Mouse (Mus musculus) left cerebral cortex, postnatal 10 days (tissue): Measurements from ENCODE around the gene Rpl13a. TPM values are rescaled to one million over a fixed set of nuclear protein-coding genes. Genes with fewer than 3 reads are reported as not detected.
A peak's percentile ranks its signal among the peaks of the same experiment; 100 is the strongest.
"Not testable (repeated sequence)": the region's sequence is repeated elsewhere in the genome, so short reads cannot be mapped to it uniquely, and the experiment has no call there.

Source experiments
- DNase-seq, 2 experiments: peaks; one replicate each; pipeline ENCODE4 v3.0.0; 2021 to 2022; ENCODE audit warnings: low spot score in 2 of 2, mixed read lengths in 1 of 2; ENCODE audit errors: extremely low spot score in 1 of 2
- intact Hi-C: fragments of 180-260 bp; cut with DNase I; formaldehyde crosslinking; loops from one replicate; pipeline ENCODE4 v1.15.1; 2025
- total RNA-seq, 2 experiments: library from RNA; stranded (reverse); gene quantifications; 2 replicates each; pipeline ENCODE4 v1.2.3; 2021

Rpl13a gene
- total RNA-seq, 2 experiments from 2014 or later: 739 TPM

- peak; percentile 99 for DNase-seq
- intact Hi-C loops: loop anchor here (5.0 kb wide), 1 partner anchor 42 kb away; no protein-coding TSS in a partner anchor
These were observed 4.1 kb downstream of the Rpl13a start, which contains the start of gene Rps11 for GRCm38 (mm10) chr7:45124224-45125143. TSS of gene Rps11 (minus strand) at chr7:45124439.

GRCm38 (mm10) chr7:45123186-45123570 lies 5.4 kb downstream of the Rpl13a start:
- intact Hi-C loops: no loop called here
- peak in 1 of 2 experiments; percentile 72 for DNase-seq

- intact Hi-C loops: no loop called here
- DNase-seq: no peak
These were observed 5.9 kb downstream of the Rpl13a start for GRCm38 (mm10) chr7:45122561-45123185.

GRCm38 (mm10) chr7:45121966-45122365 lies 6.6 kb downstream of the Rpl13a start:
- intact Hi-C loops: no loop called here

DNA sequence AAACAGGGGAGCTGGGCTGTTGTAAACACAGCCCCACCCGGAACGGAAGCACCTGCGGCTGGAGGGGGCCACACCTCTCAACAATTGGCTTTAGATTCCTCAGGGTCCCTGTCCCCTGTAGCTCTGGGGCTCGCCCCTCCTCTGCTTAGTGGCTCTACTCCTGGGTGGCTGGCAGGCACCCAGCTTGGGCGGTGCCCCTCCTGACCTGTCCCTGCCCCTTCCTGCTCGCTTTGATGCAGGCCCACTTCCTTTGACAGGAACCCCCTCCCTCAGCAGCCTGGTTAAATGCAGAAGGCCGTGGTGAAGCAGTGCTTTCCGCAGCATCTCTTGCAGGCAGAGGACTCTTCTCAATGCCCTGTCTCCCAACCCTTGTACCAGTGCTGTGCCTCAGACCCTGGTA lies 7.2 kb downstream of the Rpl13a start:
- intact Hi-C loops: no loop called here
- peak in 1 of 2 experiments; percentile 89 for DNase-seq

More at GRCm38 (mm10) chr7:45121966-45122365, 6.6 kb downstream of the Rpl13a start:
- no peak for DNase-seq

DNA sequence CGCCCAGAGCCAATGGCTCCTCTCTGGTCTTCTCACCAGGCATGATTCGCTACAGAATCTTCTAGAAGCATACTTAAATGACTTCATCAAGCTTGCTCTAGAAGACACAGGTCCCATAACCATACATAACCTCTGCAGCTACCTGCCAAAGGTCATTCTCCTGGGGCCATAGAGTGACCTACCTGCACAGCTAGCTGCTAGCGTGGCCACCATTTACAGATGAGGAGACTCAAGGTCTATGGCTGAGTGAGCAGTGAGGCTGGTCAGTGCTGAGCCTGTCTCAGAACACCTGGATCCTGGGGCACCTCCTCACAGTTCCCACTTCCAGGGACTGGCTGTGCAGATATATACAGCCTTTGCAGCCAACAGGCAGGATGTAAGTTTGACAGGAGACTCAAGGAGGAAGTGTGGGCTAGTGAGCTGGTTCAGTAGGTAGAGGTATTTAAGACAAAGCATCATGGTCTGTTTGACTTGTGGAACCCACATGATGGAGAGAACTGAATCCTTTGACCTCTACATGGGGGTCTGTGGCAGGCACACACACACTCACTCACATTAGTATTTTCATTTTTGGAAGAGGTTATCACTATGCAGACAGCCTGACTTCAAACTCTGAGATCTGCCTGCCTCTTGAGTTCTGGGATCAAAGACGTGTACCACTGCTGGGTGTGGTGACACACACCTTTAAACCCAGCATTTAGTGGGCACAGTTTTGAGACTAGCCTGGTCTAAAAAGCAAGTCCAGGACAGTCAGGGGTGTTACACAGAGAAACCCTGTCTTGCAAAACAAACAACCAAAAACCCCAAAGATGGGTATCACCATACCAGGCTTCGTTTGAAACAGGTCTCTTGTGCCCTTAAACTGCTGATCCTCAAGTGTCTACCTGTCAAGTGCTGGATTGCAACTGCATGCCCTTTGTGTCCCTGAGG lies 8.5 kb downstream of the Rpl13a start:
- DNase-seq: no peak
- intact Hi-C loops: no loop called here

DNA sequence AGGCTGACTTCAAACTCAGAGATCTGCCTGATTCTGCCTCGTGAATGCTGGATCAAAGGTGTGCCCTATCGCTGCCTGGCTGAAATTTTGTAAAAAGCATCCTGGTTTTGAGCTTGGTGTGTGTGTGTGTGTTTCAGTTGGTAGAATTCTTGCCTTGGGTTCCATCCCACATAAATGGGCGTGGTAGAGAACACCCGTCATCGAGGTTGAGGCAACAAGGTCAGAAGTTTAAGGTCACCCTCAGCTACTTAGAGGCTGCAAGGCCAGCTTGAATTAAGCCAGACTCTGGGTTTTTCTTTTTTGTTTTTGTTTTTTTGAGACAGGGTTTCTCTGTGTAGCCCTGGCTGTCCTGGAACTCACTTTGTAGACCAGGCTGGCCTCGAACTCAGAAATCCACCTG lies 10.2 kb downstream of the Rpl13a start:
- intact Hi-C loops: no loop called here

DNA sequence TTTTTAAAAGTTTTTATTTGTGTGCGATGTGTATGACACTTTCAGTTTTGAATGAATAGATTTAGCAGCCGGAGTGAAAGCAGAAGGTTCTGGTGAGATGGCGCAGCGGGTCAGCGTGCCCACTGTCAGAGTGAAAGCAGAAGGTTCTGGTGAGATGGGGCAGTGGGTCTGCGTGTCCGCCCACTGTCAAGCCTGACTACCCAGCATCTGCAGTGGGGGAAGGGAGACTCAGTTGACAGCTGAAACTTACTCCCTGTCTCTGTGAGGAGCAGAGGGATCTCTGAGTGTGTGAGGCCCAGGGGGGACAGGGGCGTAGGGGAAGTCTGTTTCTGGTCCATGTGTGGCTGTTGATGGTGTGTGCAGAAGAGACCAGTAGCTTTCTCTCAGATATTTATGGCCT lies 11.0 kb downstream of the Rpl13a start:
- no peak for DNase-seq
- intact Hi-C loops: no loop called here

More for the DNA sequence above, 10.2 kb downstream of the Rpl13a start:
- no peak for DNase-seq

DNA sequence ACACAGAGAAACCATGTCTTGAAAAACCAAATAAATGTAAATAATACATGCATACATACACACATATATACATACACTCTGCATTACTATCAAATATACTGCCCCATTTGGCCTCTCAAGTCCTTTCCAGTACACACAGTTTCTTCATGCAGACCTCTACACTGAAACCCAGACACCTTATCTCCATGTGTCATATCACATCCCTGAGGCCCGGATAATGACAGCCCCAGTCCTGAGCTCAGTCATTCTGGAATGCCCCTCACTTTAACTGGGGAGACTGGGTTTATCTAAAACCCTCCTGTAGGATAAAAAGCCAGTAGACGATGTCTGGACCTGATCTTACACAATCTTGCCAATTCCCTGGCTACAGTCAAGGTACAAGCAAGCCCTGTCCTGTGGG lies 15.1 kb downstream of the Rpl13a start:
- no peak for DNase-seq
- intact Hi-C loops: no loop called here

DNA sequence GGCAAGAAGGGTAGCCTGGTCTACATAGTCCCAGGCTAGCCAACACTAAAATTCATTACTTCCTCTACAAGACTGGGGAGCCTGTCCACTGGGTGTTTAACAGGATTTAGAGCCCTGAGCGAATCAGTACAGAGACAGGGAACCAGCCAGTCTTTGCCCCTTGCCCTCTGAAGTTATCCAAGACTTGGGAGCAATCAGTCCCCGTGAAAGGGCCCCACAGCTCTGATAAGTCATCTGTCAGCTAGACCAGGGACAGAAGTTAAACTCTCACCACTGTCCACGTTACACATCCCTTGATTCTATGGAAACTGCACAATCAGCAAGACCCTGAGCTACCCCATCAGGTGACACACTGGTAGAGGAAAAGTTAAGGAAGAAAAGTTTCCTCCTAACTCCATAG lies 16.0 kb downstream of the Rpl13a start:
- intact Hi-C loops: no loop called here
- DNase-seq: no peak

DNA sequence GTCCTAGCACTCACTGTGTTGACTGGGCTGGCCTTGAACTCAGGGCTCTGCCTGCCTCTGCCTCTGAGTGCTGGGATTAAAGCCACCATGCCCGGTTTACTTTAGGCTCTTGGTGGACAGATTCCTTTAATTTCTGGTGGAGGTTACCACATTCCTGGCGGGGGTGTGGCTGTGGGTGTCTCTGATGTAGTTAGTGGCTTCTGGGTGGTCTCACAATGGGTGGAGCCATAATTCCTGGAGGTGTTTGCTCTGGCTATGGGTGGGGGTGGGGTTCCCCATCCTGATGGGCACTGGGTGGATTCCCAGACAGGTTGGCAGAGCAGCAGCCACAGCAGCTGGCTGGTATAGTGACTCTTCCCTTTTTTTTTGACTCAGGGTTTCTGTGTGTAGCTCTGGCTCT lies 16.6 kb downstream of the Rpl13a start:
- DNase-seq: no peak
- intact Hi-C loops: no loop called here

GRCm38 (mm10) chr7:45110089-45110488 lies 18.5 kb downstream of the Rpl13a start:
- DNase-seq, intact Hi-C loops: not testable (repeated sequence)

GRCm38 (mm10) chr7:45107052-45107645 lies 21.4 kb downstream of the Rpl13a start:
- DNase-seq: no peak
- intact Hi-C loops: no loop called here

- DNase-seq: no peak
- intact Hi-C loops: no loop called here
These were observed 22.1 kb downstream of the Rpl13a start for GRCm38 (mm10) chr7:45106441-45106840.

GRCm38 (mm10) chr7:45105491-45105890 lies 23.1 kb downstream of the Rpl13a start:
- intact Hi-C loops: no loop called here
- DNase-seq: no peak

- DNase-seq: no peak
- intact Hi-C loops: no loop called here
These were observed 23.6 kb downstream of the Rpl13a start for GRCm38 (mm10) chr7:45104941-45105340.

- peak in 1 of 2 experiments; percentile 93 for DNase-seq
- intact Hi-C loops: no loop called here
These were observed 24.8 kb downstream of the Rpl13a start, which contains the start of gene Fcgrt for GRCm38 (mm10) chr7:45103652-45104180. TSS of gene Fcgrt (minus strand) at chr7:45103851.

GRCm38 (mm10) chr7:45102940-45103585 lies 25.5 kb downstream of the Rpl13a start:
- DNase-seq: no peak
- intact Hi-C loops: no loop called here
